Comparison of ENCODE assay signal across 9 mouse cellular contexts in genomic region chr6:52291021-52291860, GRCm38 (mm10). TPM values are rescaled to one million over a fixed set of nuclear protein-coding genes. Genes with fewer than 3 reads are reported as not detected.
DNase-seq lines count a peak whose midpoint lies in the region; ATAC-seq lines count a peak whose summit lies in the region.
"Had no signal": no experiment of that assay in that cellular context is flagged by ENCODE, and none has a peak within 500 bp of the region (broad histone marks: within the 10 kb centered on the region; RNA-seq: fewer than 3 reads in every experiment).

No protein-coding gene starts in this region.

- H3K4me2 ChIP-seq in heart, embryonic 13.5 days: peak overlapping the region; percentile 77
- H3K4me2 ChIP-seq in hindbrain, embryonic 11.5 days (replicated peaks; ENCODE audit: low read depth, low read length): no peak overlapping the region; the same call in 1 of the 2 replicates
- peak overlapping the region; percentile 29; the same call in 1 of the 2 replicates for H3K4me2 ChIP-seq in midbrain, embryonic 13.5 days (replicated peaks)

- ATAC-seq in heart, embryonic 13.5 days (ENCODE audit: extremely low read depth, insufficient number of reproducible peaks, low FRiP score, low TSS enrichment): no peak
- ATAC-seq in hindbrain, embryonic 11.5 days (ENCODE audit: low FRiP score): no peak
- ATAC-seq in midbrain, embryonic 13.5 days: no peak
- ATAC-seq in monocyte, adult 5-6 weeks (replicated peaks; ENCODE audit: insufficient number of reproducible peaks, low FRiP score, low TSS enrichment, poor library complexity, severe bottlenecking): no peak
- ATAC-seq: Patski had no signal

- 2% methylated on average over 45 of the region's 45 CpGs for WGBS in heart, embryonic 13.5 days
- 1% methylated on average over 45 of the region's 45 CpGs for WGBS in hindbrain, embryonic 11.5 days
- 1% methylated on average over 45 of the region's 45 CpGs for WGBS in midbrain, embryonic 13.5 days

- peak overlapping the region; percentile 58 for H3K9ac ChIP-seq in heart, embryonic 13.5 days
- H3K9ac ChIP-seq in hindbrain, embryonic 11.5 days (ENCODE audit: low read depth, low read length): no peak overlapping the region
- H3K9ac ChIP-seq in midbrain, embryonic 13.5 days (replicated peaks): no peak overlapping the region

- H3K9me3 ChIP-seq in heart, embryonic 13.5 days: no peaks in the 10 kb centered on the region
- no peaks in the 10 kb centered on the region for H3K9me3 ChIP-seq in hindbrain, embryonic 11.5 days (ENCODE audit: control insufficient read depth, low read length)
- H3K9me3 ChIP-seq in midbrain, embryonic 13.5 days: no peaks in the 10 kb centered on the region

- H3K36me3 ChIP-seq in heart, embryonic 13.5 days: no peaks in the 10 kb centered on the region
- no peaks in the 10 kb centered on the region for H3K36me3 ChIP-seq in hindbrain, embryonic 11.5 days (ENCODE audit: control insufficient read depth, insufficient read depth, low read length)
- no peaks in the 10 kb centered on the region for H3K36me3 ChIP-seq in midbrain, embryonic 13.5 days

- H3K4me3 ChIP-seq in heart, embryonic 13.5 days: peak overlapping the region; percentile 51
- H3K4me3 ChIP-seq in brown adipose tissue, adult 24 weeks (ENCODE audit: insufficient read depth, low read depth, low read length): 0 out of 2 replicates have a peak overlapping the region, but pooled peaks have one; percentile 2
- H3K4me3 ChIP-seq in hindbrain, embryonic 11.5 days (ENCODE audit: low read depth, low read length): 0 out of 2 replicates have a peak overlapping the region, but pooled peaks have one; percentile 7
- peak overlapping the region; percentile 13; the same call in 1 of the 2 replicates for H3K4me3 ChIP-seq in midbrain, embryonic 13.5 days (replicated peaks)

- H3K4me1 ChIP-seq in heart, embryonic 13.5 days: peaks cover 15% of the 10 kb centered on the region
- no peaks in the 10 kb centered on the region for H3K4me1 ChIP-seq in brown adipose tissue, adult 24 weeks (ENCODE audit: control insufficient read depth, insufficient read depth, insufficient read length, low read length)
- no peaks in the 10 kb centered on the region for H3K4me1 ChIP-seq in hindbrain, embryonic 11.5 days (replicated peaks; ENCODE audit: control insufficient read depth, insufficient read depth, low read length)
- H3K4me1 ChIP-seq in midbrain, embryonic 13.5 days (replicated peaks): peaks cover 7% of the 10 kb centered on the region; the same call in 1 of the 2 replicates

- no peak overlapping the region for H3K27ac ChIP-seq in heart, embryonic 13.5 days (replicated peaks)
- H3K27ac ChIP-seq in brown adipose tissue, adult 24 weeks (replicated peaks; ENCODE audit: low read depth, low read length): no peak overlapping the region
- no peak overlapping the region for H3K27ac ChIP-seq in hindbrain, embryonic 11.5 days (ENCODE audit: low read depth, low read length)
- no peak overlapping the region for H3K27ac ChIP-seq in midbrain, embryonic 13.5 days

- peaks cover 88% of the 10 kb centered on the region for H3K27me3 ChIP-seq in heart, embryonic 13.5 days (replicated peaks)
- H3K27me3 ChIP-seq in hindbrain, embryonic 11.5 days (ENCODE audit: control insufficient read depth, insufficient read depth, low read length): peaks cover 54% of the 10 kb centered on the region
- H3K27me3 ChIP-seq in midbrain, embryonic 13.5 days: peaks cover 92% of the 10 kb centered on the region
- H3K27me3 ChIP-seq: Patski had no signal

- DNase-seq in heart, postnatal 14 days: no peak
- DNase-seq in hindbrain, embryonic 11.5 days (ENCODE audit: low spot score): peak; percentile 62
- DNase-seq in gastrocnemius, postnatal 4 days (ENCODE audit: low spot score in 2 of 2): no peak
- no peak for DNase-seq in kidney, adult 9 months

- intact Hi-C loops in heart, postnatal 14 days (cut with DNase I): no loop called here

RNA-seq across cellular contexts. Expression of gene Evx1, which starts 22.1 kb away (rescaled TPM):
- not detected in 2 replicates for polyA plus RNA-seq in heart, embryonic 13.5 days (2015; fragmentation: Nextera tagmentation; extraction: Ambion mirVana)
- not detected for total RNA-seq in heart, postnatal 14 days (2021)
- polyA plus RNA-seq in brown adipose tissue, adult 24 weeks (2012; ENCODE audit: insufficient read depth, insufficient read length, missing spikeins): not detected in 2 replicates
- 5.2 and 5.9 TPM in 2 replicates for polyA plus RNA-seq in hindbrain, embryonic 11.5 days (2014; fragmentation: Nextera tagmentation; extraction: Ambion mirVana)
- polyA plus RNA-seq in midbrain, embryonic 13.5 days (2015; fragmentation: Nextera tagmentation; extraction: Ambion mirVana): 0.50 and 0.93 TPM in 2 replicates
- total RNA-seq in monocyte, adult 5-6 weeks (2017): not detected in 3 replicates
- total RNA-seq in gastrocnemius, postnatal 4 days (2021): not detected
- polyA plus RNA-seq: Patski had no signal

RNA-seq across cellular contexts. Expression of gene Hoxa13, which starts 30.6 kb away (rescaled TPM):
- not detected in 2 replicates for polyA plus RNA-seq in heart, embryonic 13.5 days (2015; fragmentation: Nextera tagmentation; extraction: Ambion mirVana)
- not detected for total RNA-seq in heart, postnatal 14 days (2021)
- polyA plus RNA-seq in brown adipose tissue, adult 24 weeks (2012; ENCODE audit: insufficient read depth, insufficient read length, missing spikeins): not detected in 2 replicates
- not detected in 2 replicates for polyA plus RNA-seq in hindbrain, embryonic 11.5 days (2014; fragmentation: Nextera tagmentation; extraction: Ambion mirVana)
- not detected in 2 replicates for polyA plus RNA-seq in midbrain, embryonic 13.5 days (2015; fragmentation: Nextera tagmentation; extraction: Ambion mirVana)
- not detected in 3 replicates for total RNA-seq in monocyte, adult 5-6 weeks (2017)
- total RNA-seq in gastrocnemius, postnatal 4 days (2021): 1 to 10 TPM; 1.1 to 1.3 TPM

RNA-seq across cellular contexts. Expression of gene Hoxa11, which starts 45.6 kb away (rescaled TPM):
- not detected in 2 replicates for polyA plus RNA-seq in heart, embryonic 13.5 days (2015; fragmentation: Nextera tagmentation; extraction: Ambion mirVana)
- not detected for total RNA-seq in heart, postnatal 14 days (2021)
- not detected in 2 replicates for polyA plus RNA-seq in brown adipose tissue, adult 24 weeks (2012; ENCODE audit: insufficient read depth, insufficient read length, missing spikeins)
- polyA plus RNA-seq in hindbrain, embryonic 11.5 days (2014; fragmentation: Nextera tagmentation; extraction: Ambion mirVana): not detected in 2 replicates
- not detected in 2 replicates for polyA plus RNA-seq in midbrain, embryonic 13.5 days (2015; fragmentation: Nextera tagmentation; extraction: Ambion mirVana)
- total RNA-seq in monocyte, adult 5-6 weeks (2017): not detected in 3 replicates
- total RNA-seq in gastrocnemius, postnatal 4 days (2021): 1 to 10 TPM; 6.0 to 6.6 TPM

RNA-seq across cellular contexts. Expression of gene Hoxa10, which starts 50.6 kb away (rescaled TPM):
- 0.09 TPM in 1 of 2 replicates, not detected in the other for polyA plus RNA-seq in heart, embryonic 13.5 days (2015; fragmentation: Nextera tagmentation; extraction: Ambion mirVana)
- not detected for total RNA-seq in heart, postnatal 14 days (2021)
- not detected in 2 replicates for polyA plus RNA-seq in brown adipose tissue, adult 24 weeks (2012; ENCODE audit: insufficient read depth, insufficient read length, missing spikeins)
- not detected in 2 replicates for polyA plus RNA-seq in hindbrain, embryonic 11.5 days (2014; fragmentation: Nextera tagmentation; extraction: Ambion mirVana)
- 0.30 TPM in 1 of 2 replicates, not detected in the other for polyA plus RNA-seq in midbrain, embryonic 13.5 days (2015; fragmentation: Nextera tagmentation; extraction: Ambion mirVana)
- 2.5 TPM in 1 of 3 replicates, not detected in the others for total RNA-seq in monocyte, adult 5-6 weeks (2017)
- 10 to 100 TPM; 31.5 to 32.3 TPM for total RNA-seq in gastrocnemius, postnatal 4 days (2021)
